Mouse (Mus musculus): ENCODE data around the gene Slc12a1.

The Slc12a1 gene

GRCm38 (mm10) chr2:125196771-125197170 is 44.5 kb downstream of the Slc12a1 start:
- no peak for DNase-seq (ENCODE audit: inconsistent age in 2 of 2, low spot score in 1 of 2)

DNA sequence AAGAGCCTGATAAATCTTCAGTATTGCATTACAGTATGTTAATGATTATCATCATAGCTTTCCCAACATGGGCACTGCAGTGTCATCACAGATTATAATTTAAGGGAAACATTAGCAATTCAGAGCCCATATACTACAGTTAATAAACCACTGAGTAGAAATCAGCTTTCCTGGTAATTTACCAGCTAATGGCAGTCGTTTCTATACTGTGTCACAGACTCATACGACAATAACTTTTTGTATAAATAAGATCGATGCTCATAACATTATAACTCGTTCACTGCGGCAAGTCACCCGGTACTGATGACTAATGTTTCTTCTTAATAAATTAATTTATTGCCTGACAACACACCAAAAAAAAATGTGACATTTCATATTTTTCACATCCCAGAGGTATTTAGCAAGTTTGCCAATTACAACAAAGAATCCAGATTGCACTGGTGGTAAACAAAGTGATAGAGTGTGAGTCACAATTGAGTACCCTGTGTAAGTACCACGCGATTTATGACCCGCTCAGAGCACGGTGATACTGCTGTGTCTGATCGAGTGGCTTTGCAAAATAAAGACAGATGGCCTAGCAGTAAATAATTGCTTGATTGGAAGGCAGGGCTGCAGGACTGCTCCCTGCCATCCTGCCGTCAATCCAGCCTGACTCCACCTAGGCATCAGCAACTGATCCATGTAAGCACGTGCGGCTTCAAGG is 56.7 kb downstream of the Slc12a1 start:
- no peak for DNase-seq (ENCODE audit: inconsistent age in 2 of 2, low spot score in 1 of 2)

- peak in 1 of 2 experiments; percentile 21 for DNase-seq (ENCODE audit: inconsistent age in 2 of 2, low spot score in 1 of 2)
Observed at GRCm38 (mm10) chr2:125211831-125212510, 59.7 kb downstream of the Slc12a1 start.

GRCm38 (mm10) chr2:125214592-125214991 is 62.3 kb downstream of the Slc12a1 start:
- peak; percentile 39 to 85 for DNase-seq (ENCODE audit: inconsistent age in 2 of 2, low spot score in 1 of 2)

DNA sequence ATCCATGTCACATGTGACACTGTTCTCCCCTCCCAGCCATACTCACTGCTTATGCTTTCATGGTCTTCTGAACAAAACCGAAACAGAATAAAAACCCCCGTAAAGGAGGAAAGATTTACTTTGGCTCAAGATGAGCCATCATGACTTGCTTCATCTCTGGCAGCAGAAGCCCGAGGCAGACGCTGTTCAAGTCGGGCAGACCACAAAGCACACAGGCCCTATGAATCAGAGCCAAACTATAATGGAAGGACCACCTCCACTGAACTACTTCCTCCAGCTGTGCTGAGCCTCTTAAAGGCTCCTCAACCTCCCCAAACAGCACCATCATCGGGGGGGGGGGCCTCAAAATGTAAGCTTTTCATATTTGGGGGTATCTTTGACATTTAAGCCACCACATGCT is 65.0 kb downstream of the Slc12a1 start:
- no peak for DNase-seq (ENCODE audit: inconsistent age in 2 of 2, low spot score in 1 of 2)

DNA sequence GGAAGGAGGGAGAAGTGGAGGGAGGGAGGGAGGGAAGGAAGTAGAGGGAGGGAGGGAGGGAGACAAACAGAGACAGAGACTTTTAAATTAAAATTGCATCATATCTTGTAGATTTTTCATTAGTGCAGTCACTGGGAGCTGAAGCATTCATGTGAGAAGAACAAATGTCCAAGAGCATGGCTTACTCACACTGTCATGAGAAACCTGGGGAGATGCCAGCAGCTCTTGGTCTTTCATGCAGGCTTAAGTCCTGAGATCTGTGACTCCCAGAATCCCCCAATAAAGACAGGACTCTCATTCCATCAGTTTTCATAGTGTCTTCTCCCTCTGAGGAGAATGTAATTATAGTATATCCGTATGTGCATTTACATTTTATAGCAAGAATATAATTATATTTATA is 66.3 kb downstream of the Slc12a1 start:
- no peak for DNase-seq (ENCODE audit: inconsistent age in 2 of 2, low spot score in 1 of 2)

DNA sequence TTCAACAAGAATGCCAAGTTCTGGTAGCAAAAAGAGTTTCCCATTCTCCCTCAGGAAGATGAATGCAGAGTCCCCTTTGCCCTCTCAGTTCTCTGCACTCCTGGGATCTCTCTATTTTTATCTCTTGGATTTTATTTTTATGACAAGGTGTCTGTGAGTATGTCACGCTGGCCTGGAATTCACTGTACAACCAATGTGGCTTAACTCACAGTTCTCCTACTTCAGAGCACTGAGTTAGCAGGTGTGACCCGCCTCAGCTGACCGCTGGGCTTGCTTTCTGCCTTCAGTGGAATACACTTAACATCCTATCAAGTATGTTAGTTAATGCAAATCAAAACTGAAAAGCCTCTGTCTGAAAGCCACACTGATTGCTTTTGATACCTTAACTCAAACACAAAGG is 67.0 kb downstream of the Slc12a1 start:
- no peak for DNase-seq (ENCODE audit: inconsistent age in 2 of 2, low spot score in 1 of 2)

GRCm38 (mm10) chr2:125221673-125222072 is 69.4 kb downstream of the Slc12a1 start:
- DNase-seq (ENCODE audit: inconsistent age in 2 of 2, low spot score in 1 of 2), result no peak

- DNase-seq (ENCODE audit: inconsistent age in 2 of 2, low spot score in 1 of 2), result no peak
Observed at GRCm38 (mm10) chr2:125228472-125229409, 76.4 kb downstream of the Slc12a1 start.

DNA sequence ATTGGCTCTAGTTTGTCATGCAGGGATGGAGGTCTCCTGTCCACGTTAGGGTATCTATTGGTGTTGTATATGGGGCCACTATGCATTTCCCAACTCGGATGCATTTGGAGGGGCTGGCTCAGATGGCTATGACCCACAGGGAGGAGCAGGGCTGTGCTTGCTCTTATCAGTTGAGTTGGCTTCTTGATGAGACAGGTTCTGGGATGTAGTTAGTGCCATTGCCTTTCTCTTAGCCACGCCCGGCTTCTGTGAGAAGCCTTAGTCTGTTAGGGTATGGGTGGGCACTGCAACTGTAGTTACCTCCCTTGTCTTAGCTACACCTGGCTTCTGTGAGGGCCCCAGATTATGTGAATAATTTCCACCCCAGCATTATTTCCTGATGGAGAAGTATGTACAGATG is 79.9 kb downstream of the Slc12a1 start:
- no peak for DNase-seq (ENCODE audit: inconsistent age in 2 of 2, low spot score in 1 of 2)

DNA sequence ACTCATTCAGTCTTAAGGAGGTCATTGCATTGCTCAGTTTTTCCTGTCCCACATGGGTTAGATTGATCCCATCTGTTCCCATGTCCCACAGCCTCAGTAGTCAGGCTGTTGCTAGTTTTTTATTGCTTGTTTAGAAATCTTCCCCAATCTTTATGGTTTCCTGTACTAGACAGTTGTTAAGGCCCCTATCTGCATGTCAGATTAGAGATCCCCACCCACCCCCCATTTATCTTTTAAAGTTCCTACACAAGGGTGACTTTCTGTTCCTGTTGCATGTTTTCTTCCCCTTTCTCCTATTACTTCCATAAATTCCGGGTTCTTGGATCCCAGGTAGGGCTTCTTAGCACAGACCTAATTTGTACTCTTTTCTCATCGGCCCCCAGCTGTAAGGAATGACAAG is 81.2 kb downstream of the Slc12a1 start:
- no peak for DNase-seq (ENCODE audit: inconsistent age in 2 of 2, low spot score in 1 of 2)

DNA sequence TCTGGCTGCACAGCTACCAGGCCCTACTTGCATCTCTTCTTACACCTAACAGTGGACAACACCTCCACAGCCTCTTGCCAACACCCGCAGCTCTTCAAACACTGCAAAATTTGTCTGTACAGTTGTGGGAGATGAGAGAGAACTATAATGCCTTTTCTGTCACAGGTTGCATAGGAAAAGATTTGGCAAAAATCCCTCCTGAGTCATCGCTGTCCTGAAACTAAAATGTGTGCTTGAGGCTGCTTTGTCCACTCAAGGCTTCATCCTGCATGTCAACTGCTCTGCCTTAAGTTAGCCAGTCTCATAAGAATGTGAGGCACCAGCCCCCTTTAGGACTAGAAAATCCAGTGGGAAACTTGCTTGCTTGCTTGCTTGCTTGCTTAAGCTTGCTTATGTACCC is 81.7 kb downstream of the Slc12a1 start:
- DNase-seq (ENCODE audit: inconsistent age in 2 of 2, low spot score in 1 of 2), result peak in 1 of 2 experiments; percentile 42

DNA sequence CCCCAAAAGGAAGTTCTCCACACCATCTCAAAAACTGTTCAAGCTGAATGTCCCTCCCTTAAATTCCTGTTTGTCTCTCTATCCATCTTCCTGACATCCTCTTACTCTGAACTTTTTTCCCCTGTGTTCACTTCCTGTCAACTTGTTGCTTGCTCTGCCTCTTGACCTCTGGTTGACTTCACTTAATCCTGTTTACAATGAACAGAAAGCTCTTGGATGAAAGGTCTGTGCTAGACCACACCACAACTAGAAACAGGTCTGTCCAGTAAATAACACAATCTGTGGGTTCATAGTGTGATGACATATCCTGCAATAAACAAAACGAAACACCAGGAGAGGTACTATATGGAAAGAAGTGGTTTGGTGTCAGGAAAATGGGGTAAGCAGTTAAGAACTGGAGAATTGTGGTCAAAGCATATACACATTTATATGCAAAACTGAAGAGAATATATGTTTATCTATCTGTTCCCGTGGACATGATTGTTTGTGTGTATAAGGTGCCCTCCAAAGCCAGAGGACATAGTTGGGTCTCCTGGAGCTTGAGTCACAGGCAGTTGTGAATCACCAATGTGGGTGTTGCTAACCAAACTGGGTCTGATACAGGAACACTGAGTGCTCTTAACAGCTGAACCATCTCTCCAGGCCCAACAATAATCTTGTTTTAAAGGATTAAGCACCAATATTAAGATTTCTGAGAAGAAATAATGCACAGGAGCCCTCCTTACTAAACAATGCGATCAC is 93.4 kb downstream of the Slc12a1 start:
- DNase-seq (ENCODE audit: inconsistent age in 2 of 2, low spot score in 1 of 2), result peak in 1 of 2 experiments; percentile 30

- peak in 1 of 2 experiments; percentile 40 for DNase-seq (ENCODE audit: inconsistent age in 2 of 2, low spot score in 1 of 2)
Observed at GRCm38 (mm10) chr2:125246669-125247068, 94.4 kb downstream of the Slc12a1 start.

- peak; percentile 95 to 97 for DNase-seq (ENCODE audit: inconsistent age in 2 of 2, low spot score in 1 of 2)
Observed at GRCm38 (mm10) chr2:125247108-125247961, 95.0 kb downstream of the Slc12a1 start, which contains the start of gene Dut. Gene Dut (plus strand): TSS chr2:125247190.

DNA sequence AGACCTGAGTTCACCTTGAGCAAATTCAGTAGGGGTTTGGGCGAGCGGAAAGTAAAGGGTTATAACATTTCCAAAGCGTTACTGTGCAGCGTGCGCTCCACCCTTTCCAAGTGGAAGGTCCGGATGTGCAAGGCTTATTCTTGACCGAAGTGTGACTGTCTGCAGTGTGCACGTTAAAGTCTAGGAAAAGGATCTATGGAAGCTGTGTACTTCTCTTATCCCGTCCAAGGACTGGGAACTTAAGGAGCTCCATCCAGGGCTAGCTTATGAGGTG is 95.6 kb downstream of the Slc12a1 start:
- DNase-seq (ENCODE audit: inconsistent age in 2 of 2, low spot score in 1 of 2), result no peak

GRCm38 (mm10) chr2:125248256-125248655 is 96.0 kb downstream of the Slc12a1 start:
- DNase-seq (ENCODE audit: inconsistent age in 2 of 2, low spot score in 1 of 2), result no peak

- DNase-seq (ENCODE audit: inconsistent age in 2 of 2, low spot score in 1 of 2), result no peak
Observed at GRCm38 (mm10) chr2:125249339-125249738, 97.0 kb downstream of the Slc12a1 start.

DNA sequence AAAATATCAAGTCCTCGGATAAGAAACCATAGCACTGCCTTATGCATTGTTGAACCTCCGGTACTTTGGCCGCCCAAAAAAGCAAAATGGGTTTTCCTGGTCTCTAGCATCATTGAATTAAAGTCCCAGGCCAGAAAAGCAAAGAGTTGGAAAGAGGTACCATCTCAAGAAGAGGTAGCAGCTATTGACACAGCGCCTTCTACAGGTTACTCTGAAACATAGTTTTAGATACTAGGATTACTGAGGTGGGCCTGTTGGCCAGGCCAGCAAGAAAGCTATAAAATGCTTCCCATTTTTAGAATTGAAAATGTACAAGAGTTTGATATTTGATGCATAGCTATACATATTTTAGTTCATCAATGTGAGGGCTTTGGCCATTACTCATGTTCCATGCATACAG is 97.6 kb downstream of the Slc12a1 start:
- peak in 1 of 2 experiments; percentile 23 for DNase-seq (ENCODE audit: inconsistent age in 2 of 2, low spot score in 1 of 2)

GRCm38 (mm10) chr2:125251781-125252180 is 99.5 kb downstream of the Slc12a1 start:
- no peak for DNase-seq (ENCODE audit: inconsistent age in 2 of 2, low spot score in 1 of 2)
